Mouse (Mus musculus) frontal cortex, adult 2 months (tissue): ENCODE measurements at regions not wholly inside any gene's neighbourhood (a gene's known extent, or its start where the extent isn't known, plus 50 kb on each side); places are given as distances from the start of the nearest gene placed in this dataset.

Source experiments
- DNase-seq, 2 experiments: peaks; one replicate each; pipeline ENCODE4 v3.0.0; 2022; ENCODE audit warnings: low spot score in 1 of 2; ENCODE audit errors: extremely low spot score in 1 of 2

GRCm38 (mm10) chr9:27556315-27557225 is 160.0 kb downstream of the Spata19 start:
- DNase-seq, result no peak

DNA sequence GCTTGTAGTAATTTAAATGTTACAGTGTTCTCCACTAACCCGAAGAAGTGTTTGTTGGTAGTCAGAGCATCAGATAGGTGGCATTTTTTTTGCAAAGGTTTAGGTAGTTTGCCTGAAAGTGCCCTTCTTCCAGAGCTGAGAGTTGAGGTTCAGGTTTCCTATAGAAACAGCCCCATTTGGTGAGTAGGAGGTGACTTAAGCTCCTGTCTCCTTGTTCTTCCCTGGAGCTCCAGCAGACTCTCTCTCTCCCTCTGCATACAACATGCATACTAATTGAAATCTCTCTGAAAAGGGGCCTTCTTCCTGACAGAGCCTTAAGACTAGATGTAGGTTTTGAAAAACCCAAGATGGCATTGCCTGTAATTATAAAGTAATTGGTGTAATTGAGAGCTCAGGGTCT is 161.3 kb downstream of the Spata19 start:
- peak in 1 of 2 experiments; percentile 26 for DNase-seq

DNA sequence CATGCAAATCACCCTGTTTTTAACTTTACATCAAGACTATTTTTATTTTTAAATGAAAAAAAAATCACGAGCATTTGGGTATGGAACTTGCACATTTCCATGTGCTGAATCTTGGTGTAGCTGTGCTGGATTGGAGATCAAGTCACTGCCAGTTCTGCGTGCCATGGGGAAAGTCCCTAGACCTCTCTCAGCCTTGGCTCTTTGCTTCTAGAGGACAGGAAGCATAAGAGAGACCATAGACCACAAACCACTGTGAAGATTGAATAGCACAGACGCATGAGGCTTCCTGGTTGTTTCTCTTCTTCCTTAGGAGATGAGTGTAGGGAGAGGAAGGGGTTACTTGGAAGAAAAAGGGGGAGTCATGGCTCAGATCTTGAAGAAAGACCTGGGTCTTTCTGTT is 161.7 kb downstream of the Spata19 start:
- DNase-seq, result no peak

GRCm38 (mm10) chr9:27568372-27569053 is 171.9 kb downstream of the Spata19 start:
- DNase-seq, result no peak

DNA sequence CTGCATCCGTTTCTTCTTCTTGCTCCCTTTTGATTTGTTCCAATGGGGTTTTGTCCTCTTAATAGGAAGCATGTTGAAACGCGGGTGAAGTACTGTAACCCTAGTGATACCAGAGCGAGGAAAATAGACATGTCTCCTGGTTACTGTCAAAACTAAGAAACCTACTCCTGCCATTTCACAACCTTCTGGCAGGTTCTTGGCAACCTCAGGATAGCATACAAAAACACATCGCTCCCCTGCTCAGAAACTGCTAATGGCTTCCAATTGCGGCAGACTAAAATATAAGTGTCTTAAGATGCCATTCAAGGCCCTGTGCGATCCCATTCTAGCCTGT is 172.4 kb downstream of the Spata19 start:
- DNase-seq, result no peak

DNA sequence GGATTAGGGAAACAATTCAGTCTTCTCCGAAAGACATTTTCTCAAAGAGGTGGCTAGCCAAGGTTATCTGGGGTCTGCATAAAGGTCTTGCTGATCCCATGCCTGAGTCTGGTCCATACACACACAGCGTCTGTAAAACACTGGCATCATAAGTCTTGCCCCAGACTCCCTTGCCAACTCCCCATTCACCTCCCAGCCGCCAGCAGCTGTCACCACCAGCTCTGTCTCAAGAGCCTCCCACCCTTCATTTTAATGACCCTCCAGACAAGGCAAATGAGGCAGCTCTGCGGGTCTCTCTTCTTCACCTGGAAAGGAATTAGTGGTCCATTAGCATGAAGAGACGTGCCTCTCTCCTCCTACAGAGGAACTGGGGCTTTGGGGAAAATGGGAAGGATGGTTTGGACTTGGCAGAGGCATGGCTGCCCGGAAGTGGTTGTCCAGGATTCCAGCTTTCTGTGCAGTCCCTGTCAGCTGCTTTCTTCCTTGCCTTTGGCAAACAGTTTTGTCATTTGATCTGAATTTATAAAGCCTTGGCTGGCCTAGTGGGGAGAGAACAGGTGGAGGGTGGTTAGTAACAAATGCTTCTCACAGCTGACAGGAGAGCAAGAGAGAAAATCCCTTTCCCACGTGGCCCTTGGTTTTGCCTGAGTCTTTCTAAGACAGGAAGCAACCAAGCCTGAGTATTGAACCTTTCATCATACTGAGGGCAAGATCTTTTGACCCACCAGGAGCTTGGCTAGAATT is 173.3 kb upstream of the Opcml start:
- no peak for DNase-seq

DNA sequence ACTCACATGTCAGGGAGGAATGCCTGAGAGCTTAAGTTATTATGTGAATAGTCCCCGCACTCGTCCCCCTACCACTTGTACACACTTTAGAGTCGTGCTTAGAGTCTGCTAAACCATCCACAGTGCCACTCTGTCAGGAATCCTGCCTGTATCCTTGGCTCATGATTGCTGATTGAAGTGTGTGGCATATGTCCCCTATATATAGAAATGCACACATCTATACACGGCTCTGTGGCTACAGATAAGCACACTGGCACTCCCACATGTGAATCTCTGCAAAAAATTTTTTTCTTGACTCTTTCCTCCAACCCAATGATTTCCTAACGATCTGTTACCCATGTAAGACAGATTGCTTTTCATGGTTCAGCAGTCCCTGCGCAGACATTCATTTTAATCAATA is 155.7 kb upstream of the Opcml start:
- DNase-seq, result peak; percentile 27 to 33

DNA sequence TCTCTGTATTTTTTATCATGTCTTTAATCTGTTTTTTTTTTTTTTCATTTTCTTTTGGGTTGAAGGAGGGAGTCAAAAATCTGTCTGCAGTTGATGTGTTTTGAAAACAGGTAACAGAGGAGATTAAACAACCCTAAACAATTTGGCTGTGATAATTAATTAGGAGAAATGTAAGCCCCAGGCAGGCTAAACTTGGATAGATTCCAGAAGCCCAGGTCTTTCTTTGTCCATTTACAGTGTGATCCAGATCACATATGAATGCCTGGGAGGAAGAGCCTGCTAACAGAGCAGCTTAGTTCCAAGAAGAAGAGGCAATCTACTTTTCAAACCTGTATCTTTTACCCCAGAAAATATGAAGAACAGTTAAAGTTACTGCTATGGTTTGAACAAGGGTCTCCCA is 150.0 kb upstream of the Opcml start:
- DNase-seq, result no peak

GRCm38 (mm10) chr9:27643312-27643711 is 147.3 kb upstream of the Opcml start:
- no peak for DNase-seq

DNA sequence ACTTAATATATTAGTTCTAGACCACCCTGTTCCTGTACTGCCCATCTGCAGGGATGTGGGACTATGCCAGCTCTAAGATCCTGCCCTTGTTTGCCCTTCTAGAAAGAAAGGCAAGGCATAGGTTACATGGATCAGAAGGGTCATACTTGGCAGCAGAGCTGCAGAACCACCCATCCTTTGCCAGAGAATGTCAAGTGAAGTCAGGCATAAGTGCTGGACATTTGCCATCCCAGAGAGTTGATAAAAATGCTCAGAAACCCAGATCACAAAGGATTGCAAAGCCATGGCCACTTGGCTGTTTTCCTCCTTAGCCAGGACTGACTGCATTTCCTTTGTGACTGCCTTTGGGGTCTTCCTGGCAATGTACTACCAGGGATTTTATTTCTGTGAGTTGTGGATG is 146.7 kb upstream of the Opcml start:
- DNase-seq, result no peak

GRCm38 (mm10) chr9:27645435-27645834 is 145.1 kb upstream of the Opcml start:
- DNase-seq, result no peak

DNA sequence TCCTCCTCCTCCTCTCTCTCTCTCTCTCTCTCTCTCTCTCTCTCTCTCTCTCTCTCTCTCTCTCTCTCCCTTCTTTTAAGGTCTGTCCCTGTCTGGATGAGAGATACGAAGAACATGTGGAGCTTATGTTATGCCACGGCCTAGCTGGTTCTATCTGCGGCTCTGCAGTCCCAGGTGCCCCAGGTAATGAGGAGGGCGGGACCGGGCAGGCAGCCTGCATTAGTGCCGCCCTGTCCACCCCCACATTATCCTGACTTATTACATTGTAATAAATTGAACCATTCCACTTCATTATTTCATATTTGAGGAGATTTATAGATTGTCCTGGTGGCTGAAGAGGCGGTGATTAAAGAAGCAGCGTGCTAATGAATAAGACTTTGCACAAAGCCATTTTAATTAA is 144.5 kb upstream of the Opcml start:
- DNase-seq, result no peak

GRCm38 (mm10) chr9:27646956-27647355 is 143.6 kb upstream of the Opcml start:
- DNase-seq, result no peak

DNA sequence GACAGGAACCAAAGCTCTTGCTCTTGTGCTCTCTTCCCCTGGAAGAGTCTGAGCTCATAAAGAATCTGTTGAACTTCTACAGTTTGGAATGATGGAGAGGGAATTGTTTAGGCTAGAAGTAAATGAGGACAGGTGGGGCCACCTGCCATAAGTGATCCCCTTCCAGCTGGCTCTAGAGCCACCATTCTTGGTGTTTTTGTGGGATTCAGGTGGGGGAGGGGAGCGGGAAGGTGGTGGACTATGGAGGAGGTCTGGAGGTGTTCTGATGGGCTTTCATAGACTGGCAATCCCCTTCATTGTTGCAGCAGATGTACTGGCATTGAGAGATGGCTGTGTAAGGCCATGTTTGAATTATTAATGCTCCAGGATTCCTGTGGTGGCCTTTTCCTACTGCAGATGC is 132.6 kb upstream of the Opcml start:
- DNase-seq, result no peak

DNA sequence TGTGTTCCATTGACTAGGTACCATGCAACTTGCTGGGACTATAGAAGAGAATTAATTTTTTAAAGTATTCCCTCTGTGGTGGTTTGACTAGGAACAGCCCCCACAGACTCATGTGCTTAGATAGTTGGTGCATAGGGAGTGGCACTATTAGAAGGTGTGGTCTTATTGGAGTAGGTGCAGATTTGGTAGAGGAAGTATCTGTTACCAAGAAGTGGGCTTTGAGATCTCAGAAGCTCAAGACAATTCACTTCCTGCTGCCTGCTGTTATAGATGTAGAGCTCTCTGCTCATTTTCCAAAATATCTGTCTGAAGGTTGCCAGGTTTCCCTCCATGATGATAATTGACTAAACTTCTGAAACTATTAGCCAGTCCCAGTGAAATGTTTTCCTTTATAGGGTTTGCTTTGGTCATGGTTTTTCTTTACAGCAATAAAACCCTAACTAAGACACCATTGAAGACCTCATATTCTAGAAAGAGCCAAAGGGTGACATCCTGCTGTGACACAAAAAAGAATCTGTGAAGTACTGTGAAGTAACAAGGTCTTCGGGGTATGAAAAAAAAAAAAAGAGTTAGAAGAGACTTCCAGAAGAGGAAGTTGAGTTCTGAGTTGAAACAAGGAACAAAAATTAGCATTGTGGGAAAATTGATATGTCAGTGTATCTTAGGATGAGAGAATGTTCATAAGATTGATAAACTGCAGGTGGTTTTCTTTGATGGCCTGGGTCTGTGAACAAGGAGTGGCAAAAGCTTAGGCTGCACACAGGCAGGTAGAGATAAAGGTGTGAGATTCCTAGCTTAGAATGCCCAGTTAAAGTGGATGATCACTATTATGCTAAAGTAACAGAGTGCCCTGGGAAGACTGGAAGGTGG is 128.9 kb upstream of the Opcml start:
- no peak for DNase-seq

DNA sequence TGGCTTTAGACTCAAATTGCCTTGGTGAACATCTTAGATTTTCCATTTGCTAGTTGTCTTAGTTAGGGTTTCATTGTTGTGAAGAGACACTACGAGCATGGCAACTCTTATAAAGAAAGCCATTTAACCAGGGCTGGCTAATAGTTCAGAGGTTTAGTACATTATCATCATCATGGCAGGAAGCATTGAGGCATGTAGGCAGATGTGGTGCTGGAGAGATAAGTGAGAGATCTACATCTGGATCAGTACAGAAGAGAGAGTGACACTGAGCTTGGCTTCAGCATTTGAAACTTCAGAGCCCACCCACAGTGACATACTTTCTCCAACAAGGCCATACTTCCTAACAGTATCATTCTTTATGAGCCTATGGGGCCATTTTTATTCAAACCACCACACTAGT is 127.3 kb upstream of the Opcml start:
- no peak for DNase-seq

DNA sequence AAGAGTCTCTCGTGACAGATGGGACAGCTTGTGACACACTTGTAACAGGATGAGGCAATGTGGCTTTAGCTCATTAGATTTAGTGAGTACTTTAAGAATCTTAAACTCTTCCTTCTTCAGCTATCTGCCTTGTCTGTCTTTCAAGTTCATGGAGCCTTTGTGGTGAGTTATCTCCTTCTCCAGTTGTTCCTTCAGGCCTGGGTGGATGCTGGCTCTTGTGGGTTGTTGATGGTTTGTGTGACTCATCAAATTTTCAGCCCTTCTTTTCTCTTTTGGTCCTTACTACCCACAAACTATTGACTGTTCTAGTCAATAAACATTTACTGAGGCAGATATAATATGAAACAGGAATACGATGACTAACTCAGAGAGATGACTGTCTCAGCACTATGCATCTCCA is 124.9 kb upstream of the Opcml start:
- DNase-seq, result no peak

- DNase-seq, result no peak
Measured at GRCm38 (mm10) chr9:27670032-27670740, 120.4 kb upstream of the Opcml start.

DNA sequence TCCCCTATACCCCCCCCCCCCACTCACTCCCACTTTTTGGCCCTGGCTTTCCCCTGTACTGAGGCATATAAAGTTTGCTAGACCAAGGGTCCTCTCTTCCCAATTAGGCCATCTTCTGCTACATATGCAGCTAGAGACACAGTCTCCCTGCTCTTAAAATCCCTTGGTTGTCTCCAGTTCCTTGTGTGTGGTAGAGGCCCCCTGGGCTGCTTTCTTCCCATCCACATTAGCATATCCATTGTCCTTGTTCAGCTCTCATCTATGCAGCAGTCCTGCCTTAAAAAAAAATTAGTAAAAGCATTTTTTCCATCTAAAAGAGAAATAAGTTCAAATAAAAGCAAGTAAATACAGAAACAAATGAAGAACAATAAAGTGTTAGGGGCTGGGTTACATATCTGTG is 105.2 kb upstream of the Opcml start:
- DNase-seq, result no peak

- DNase-seq, result peak in 1 of 2 experiments; percentile 32
Measured at GRCm38 (mm10) chr9:27691616-27692015, 99.0 kb upstream of the Opcml start.
